Mouse (Mus musculus) yolk sac, embryonic 10.5 days (tissue): ENCODE measurements around the gene Abcb8.

Source experiments
- DNase-seq: peaks from one replicate; pipeline ENCODE4 v3.0.0-alpha.2; 2017; ENCODE audit warnings: low spot score

Gene Abcb8

DNA sequence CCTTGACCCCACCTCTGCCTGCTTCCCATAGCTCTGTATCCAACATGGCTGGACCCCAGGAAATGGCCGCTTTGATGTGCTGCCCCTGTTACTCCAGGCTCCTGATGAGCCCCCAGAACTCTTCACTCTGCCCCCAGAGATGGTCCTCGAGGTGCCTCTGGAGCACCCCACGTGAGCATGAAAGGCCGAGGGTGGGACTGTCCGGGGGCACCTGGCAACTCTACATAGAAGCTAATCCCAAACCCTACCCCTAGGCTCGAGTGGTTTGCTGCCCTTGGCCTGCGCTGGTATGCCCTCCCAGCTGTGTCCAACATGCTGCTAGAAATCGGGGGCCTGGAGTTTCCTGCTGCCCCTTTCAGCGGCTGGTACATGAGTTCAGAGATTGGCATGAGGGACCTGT lies 23.7 kb upstream of the Abcb8 start:
- DNase-seq, result no peak

GRCm38 (mm10) chr5:24373807-24374206 lies 19.7 kb upstream of the Abcb8 start:
- DNase-seq, result no peak

DNA sequence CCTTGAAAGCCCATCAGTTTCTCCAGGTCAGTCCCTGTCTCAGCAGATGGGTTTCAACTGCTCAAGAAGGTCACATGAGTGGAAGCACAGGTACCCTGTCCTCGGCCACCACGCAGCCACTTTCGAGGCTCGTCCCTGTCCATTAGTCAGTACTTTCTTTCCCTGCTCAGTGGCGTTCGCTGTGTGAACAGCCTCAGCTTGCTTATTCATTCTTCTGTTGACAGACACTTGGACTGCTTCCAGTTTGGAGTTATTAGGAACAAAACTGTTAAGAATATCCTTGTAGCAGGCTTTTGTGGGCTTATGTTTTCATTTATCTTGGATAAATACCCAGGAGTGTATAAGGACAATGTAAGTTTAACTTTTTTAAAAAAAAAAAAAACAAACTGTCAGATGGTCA lies 19.2 kb upstream of the Abcb8 start:
- DNase-seq, result no peak

DNA sequence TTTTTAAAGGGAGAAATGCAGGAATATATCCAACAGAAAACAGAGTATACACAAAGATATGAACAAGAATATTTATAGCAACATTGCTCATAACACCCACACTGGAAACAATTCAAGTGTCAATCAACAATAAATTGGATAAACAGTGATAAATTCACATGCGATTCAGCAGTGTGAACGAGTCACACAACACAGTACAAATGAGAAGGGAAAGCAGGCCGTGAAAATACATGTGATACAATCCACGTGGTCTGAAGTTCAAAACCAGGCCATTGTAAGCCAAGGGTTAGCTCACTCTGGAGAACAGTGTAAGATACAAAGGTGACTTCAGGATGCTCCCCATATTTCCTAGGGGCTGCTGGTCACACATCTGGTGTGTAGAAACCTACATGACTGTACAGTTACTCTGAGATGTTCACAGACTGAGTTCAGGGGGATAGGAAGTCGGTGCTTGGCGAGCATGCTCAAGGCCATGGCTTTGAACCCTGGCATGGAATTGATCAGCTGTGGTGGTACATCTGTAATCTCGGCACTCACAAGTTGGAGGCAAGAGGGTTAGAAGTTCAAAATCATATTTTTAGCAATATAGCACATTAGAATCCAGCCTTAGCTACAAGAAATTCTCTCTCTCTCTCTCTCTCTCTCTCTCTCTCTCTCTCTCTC lies 18.7 kb upstream of the Abcb8 start:
- no peak for DNase-seq

GRCm38 (mm10) chr5:24378700-24379099 lies 14.8 kb upstream of the Abcb8 start:
- DNase-seq, result no peak

DNA sequence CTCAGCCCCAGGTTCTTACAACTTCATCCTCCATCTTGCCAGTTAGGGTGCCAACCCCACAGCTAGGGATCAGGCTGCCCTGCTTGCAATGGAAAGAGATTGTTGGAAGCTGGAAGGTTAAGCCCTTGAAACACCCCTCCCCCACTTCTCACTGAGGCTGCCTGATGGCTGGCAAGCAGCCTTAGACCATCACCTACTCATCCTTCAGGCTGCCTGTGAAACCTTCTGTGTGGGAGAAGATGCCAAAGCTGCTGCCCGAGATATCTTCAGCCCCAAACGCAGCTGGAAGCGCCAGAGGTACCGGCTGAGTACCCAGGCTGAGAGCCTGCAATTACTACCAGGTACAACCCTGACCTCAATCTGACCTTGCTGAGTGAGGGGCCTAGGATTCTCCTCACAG lies 14.0 kb upstream of the Abcb8 start:
- no peak for DNase-seq

GRCm38 (mm10) chr5:24380499-24380898 lies 13.0 kb upstream of the Abcb8 start:
- DNase-seq, result no peak

DNA sequence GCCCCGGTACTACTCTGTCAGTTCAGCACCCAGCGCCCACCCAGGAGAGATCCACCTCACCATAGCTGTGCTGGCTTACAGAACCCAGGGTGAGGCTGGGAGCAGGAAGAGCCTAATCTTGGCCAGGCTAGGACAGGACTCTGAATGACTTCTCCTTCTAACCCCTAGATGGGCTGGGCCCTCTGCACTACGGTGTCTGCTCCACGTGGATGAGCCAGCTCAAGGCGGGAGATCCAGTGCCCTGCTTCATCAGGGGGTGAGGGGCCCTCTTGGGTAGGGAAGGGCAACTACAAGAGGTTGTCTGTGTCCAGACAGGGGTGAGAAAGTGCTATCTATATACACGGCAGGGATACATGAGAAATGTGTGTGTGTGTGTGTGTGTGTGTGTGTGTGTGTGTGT lies 12.0 kb upstream of the Abcb8 start:
- DNase-seq, result no peak

DNA sequence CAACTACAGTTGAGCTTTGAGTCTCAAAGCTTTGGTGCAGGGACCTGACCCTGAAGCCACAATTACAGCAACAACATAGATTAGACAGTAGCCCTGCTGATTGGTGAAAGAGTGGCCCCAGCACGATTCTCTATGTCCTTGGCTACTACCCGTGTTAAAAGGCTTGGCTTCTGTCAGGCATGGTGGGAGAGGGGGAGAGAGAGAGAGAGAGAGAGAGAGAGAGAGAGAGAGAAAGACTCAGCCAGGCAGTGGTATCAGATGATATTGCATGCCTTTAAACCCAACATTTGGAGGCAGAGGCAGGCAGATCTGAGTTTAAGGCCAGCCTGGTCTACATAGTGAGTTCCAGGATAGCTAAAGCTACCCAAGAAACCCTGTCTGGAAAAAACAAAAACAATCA lies 11.5 kb upstream of the Abcb8 start:
- no peak for DNase-seq

DNA sequence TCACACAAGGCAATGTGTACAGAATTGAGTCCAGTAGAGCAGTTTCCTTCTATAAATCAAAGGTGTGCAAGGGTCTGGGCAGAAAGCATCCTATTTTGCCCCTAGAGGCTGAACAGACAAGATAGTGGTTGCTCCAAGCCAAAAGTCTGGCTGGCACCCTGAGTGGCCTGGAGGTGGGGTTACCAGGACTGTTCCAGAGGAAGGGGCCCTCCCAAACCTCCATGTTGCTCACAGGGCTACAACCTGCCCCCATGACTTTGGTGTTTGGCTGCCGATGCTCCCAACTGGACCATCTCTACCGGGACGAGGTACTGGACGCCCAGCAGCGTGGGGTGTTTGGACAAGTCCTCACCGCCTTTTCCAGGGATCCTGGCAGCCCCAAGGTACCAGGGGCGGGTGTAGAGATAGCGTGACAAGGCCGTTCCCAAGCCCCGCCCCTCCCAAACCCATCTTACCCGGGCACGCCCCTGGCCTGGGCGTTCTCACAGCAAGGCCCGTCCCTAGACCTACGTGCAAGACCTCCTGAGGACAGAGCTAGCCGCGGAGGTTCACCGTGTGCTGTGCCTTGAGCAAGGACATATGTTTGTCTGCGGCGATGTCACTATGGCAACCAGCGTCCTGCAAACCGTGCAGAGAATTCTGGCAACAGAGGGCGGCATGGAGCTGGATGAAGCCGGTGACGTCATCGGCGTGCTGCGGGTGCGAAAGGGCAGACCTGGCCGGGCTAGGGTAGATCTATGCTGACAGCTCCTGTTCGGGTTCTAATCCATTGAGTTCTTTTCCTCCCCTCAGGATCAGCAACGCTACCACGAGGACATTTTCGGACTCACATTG lies 10.2 kb upstream of the Abcb8 start:
- DNase-seq, result peak; percentile 91

DNA sequence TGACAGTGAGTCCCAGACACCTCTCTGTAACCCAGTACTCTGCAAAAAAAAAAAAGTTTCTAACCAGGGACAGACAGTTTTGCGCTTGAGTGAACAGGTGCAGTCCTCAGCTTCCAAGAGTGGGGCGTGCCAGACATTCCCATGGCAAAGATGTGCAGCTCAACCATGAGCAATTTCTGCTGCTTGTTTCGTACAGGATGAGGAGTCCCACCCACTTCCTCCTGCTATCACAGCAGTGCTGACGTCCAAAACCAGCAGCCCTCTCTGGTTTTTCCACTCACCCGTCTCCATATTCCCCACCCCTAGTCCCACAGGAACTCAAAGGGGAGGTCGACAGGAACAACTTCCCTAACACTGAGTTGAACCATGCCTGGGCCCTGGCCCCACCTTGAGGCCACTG lies 9.1 kb upstream of the Abcb8 start:
- DNase-seq, result no peak

GRCm38 (mm10) chr5:24385374-24385773 lies 8.1 kb upstream of the Abcb8 start:
- no peak for DNase-seq

DNA sequence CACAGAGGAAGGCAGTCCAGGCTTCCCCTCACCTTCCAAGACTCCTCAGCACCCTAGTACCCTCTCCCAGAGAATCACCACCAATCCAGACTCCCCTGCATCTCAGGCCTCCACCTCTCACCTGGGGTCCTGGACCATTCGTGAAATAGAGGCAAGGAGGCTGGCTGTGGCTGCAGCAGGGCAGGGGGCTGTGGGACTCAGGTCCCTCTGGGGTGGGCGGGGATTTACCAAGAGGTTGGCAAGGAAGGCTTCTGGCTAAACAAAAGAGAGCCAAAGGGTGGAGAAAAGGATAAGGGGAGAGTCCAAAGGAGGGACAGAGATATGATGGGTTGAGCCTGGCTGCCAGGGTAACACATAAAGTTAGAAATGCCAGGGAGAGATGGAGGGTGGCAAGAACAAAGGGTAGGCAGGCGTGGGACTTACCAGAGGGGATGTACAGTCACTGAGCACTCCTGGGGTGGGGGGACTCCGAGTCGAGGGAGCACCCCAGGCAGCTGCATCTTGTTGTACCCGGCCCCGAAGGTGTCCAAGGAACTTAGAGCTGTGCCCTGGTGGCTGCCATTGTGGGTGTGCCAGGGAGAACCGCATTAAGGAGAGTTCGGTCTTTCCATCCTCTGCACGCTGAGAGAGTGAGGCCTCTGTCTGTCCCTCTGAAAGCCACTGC lies 7.4 kb upstream of the Abcb8 start:
- DNase-seq, result no peak

DNA sequence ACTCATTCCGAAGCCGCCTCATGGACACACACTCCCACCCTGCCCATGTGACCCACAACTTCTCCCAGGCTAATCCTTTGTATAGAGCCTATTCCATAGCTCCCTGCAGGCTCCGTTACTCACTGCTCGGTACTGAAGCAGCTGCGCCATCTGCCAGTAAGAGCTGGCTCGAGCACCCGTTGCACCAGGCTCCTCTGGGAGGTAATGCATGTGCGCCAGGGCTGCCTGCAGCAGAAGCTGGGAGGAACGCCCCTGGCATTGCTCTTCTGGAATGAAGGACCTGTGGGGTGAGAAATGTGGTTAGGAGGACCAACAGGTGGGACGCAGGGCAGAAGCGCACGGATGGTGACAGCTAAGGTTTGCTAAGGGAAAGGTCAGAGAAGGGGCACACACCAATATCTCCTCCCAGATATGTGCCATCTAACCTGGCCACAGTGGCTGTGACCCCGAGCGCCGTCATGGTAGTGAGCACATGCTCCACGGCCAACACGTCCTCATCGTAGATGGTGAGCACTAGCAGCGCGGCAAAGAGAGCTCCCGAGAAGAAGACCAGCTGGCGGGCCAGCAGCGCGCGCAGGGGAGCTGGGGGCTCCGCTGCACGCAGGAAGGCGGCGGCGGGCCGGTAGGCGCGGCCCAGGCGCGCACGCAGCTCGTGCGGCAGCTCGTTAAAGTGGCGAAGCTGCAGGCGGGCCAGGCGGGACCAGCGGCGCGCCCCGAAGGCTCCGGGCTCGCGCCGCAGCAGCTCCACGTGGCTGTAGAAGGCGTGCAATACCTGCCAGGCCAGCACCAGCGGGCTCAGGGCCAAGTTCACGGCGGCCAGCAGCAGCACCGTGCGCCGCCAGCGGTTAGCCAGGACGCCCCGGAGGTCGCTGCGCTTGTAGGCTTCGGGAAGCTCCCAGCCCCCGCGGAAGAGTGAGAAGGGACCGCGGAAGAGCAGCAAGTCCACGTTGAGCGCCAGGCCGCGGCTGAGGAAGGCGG lies 5.9 kb upstream of the Abcb8 start:
- peak; percentile 48 for DNase-seq

DNA sequence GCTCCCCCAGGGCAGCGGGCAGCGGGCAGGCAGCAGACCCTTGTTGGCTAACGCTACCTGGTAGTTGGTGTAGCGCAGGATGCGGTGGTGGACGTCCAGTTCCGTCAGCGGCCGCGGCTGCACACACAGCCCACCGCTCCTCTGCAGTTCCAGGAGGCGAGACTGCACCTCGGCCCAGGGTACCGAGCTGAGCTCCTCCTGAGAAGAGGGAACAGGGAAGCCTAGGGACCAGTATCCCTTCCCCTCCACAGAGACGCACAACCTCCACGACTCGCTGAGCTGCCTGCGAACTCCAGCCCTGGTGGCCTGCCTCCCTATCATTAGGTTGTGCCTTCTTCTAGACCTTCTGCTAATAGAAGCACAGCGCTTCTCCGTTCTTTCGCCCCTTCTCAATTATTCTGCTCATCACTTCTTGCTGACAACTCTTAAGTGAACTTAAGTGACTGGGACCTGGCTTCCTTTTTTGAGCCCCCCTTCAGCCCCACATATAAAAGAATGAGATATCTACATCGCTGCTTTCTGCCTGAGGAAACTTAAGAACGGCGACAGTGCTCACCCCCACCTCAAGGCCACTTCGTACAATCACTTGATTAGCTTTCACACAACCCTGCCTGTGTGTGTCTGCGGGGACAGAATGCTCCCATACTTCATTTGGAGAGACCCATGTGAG lies 5.1 kb upstream of the Abcb8 start:
- no peak for DNase-seq

- DNase-seq, result peak; percentile 32
These were observed 4.3 kb upstream of the Abcb8 start for GRCm38 (mm10) chr5:24389011-24389657.

DNA sequence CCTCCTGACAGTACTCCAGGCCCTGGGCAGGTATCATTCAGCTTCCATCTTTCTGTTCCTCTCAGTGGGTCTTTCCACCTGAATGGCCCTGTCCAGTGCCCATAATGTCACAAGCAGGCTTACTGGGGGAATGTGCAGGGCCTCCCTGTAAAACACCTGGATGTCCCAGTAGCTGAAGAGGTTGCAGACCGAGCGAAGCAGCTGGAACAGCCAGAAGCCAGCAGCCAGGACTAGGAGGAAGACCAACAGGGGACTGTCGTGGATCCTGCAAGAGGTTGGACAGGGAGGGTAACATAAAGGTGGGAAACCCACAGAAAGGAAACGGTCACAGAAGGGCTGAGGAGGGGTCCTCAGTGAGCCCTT lies 3.8 kb upstream of the Abcb8 start:
- no peak for DNase-seq

DNA sequence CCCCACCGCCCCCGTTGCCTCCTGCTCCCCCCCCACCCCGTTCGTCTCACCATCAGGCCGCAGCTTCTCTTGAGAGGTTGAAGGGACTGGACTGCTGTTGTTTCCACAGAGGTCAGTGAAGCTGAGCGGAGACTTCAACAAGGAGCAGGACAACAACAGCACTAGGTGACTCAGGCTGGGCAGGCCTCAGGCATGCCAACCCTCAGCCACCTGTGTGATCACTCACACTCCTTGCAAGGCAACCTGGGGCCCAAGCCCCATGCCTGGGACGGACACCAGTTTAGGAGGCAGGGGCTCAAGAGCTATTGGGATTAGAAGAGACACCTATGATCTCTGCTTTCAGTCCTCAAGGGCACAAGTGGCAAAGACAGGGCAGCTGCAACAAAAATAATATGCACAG lies 1.6 kb upstream of the Abcb8 start, which contains the start of gene Atg9b:
TSS of gene Atg9b (minus strand) at position 280 of the 400 bp plus-strand sequence.
- no peak for DNase-seq

- DNase-seq, result no peak
These were observed 739 bp upstream of the Abcb8 start for GRCm38 (mm10) chr5:24392724-24393123.

DNA sequence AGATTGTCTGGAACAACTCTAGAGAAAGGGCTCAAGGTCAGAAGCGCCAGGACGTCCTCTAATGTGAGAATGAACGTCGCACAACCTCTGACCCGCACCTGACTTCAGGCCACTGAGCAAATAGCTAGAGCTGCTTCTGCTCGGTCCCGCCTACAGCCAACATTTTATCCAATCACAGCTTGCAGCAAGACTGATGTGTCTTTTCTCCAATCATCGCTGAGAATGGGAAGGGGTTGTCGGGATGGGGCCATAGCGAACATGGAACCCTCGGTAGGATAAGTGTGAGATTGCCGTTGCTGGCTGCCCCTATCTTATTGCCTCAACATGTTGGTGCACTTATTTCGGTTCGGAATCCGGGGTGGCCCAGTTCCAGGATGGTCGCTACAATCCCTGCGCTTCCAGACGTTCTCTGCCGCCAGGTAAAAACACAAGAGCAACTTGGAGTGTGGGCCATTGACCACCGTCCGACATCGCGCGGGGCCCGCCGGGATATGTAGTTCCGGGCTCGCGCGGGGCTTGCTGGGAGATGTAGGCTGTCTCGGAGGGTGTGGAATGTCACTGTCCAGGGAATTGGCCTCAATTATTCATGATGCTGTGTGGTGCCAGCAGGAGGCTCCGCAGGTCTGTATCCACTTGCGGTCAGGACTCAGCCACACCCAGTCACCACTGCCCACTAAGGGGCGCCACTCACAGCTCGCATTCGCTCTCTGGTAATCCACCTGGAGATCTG lies 867 bp downstream of the Abcb8 start:
- DNase-seq, result peak; percentile 98
